Mouse (Mus musculus): Measurements from ENCODE around the gene Ddx24. TPM values are rescaled to one million over a fixed set of nuclear protein-coding genes. Genes with fewer than 3 reads are reported as not detected.
"Not testable (repeated sequence)": the region's sequence is repeated elsewhere in the genome, so short reads cannot be mapped to it uniquely, and the experiment has no call there.

The Ddx24 gene
- total RNA-seq (2021): 10 to 100 TPM; 81.2 to 82.6 TPM

- intact Hi-C loops (cut with DNase I): loop anchor here (1.0 to 2.0 kb wide), 3 partner anchors 19 to 66 kb away; partner anchors contain the start of gene Otub2
- DNase-seq: peak; percentile 95 to 96
Observed at GRCm38 (mm10) chr12:103425729-103426470, at the start of gene Ddx24. Ddx24 (minus strand) TSS chr12:103425830.

DNA sequence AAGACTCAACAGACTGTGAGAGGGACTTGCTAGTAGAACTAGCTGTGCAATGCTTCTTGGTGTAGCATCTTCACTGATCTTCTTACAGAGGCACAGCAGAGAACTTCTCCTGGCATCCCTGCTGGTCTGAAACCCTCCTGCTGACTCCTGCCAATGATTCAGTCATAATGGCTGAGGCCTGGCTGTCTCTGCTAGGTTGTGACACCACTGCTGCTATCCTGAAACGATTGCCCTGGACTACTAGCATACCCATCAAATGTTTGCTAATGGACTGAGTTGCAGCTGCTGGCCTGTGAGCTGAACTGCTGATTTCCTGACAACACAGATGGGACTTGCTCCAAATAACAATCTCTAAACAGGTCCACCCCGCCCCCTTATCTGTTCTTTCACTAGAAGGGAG lies 48.9 kb upstream of the Ddx24 start:
- intact Hi-C loops (cut with DNase I): loop anchor here (1.0 kb wide), 1 partner anchor 24 kb away; no protein-coding TSS in a partner anchor
- no peak for DNase-seq

- intact Hi-C loops (cut with DNase I): no loop called here
- no peak for DNase-seq
Observed at GRCm38 (mm10) chr12:103457140-103457539, 31.5 kb upstream of the Ddx24 start, which contains the start of gene Ifi27l2b. Ifi27l2b (minus strand) TSS chr12:103457223.

GRCm38 (mm10) chr12:103456727-103457126 lies 31.1 kb upstream of the Ddx24 start:
- intact Hi-C loops (cut with DNase I): not testable (repeated sequence)

DNA sequence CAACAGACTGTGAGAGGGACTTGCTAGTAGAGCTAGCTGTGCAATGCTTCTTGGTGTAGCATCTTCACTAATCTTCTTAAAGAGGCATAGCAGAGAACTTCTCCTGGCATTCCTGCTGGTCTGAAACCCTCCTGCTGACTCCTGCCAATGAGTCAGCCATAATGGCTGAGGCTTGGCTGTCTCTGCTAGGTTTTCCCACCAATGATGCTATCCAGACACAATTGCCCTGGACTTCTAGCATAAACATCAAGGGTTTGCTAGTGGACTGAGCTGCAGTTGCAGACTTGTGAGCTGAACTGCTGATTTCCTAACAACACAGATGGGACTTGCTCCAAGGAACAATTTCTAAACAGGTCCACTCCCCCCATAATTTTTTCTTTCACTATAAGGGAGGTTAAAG lies 27.7 kb upstream of the Ddx24 start:
- DNase-seq: no peak
- intact Hi-C loops (cut with DNase I): no loop called here

More at GRCm38 (mm10) chr12:103456727-103457126, 31.1 kb upstream of the Ddx24 start:
- not testable (repeated sequence) for DNase-seq

GRCm38 (mm10) chr12:103445060-103445459 lies 19.4 kb upstream of the Ddx24 start:
- DNase-seq: no peak

GRCm38 (mm10) chr12:103444261-103444660 lies 18.6 kb upstream of the Ddx24 start:
- intact Hi-C loops (cut with DNase I): loop anchor here (2.0 kb wide), 1 partner anchor 17 kb away; no protein-coding TSS in a partner anchor

More at GRCm38 (mm10) chr12:103445060-103445459, 19.4 kb upstream of the Ddx24 start:
- intact Hi-C loops (cut with DNase I): loop anchor here (2.0 kb wide), 1 partner anchor 18 kb away; no protein-coding TSS in a partner anchor

GRCm38 (mm10) chr12:103443524-103443923 lies 17.9 kb upstream of the Ddx24 start, which contains the start of gene Ifi27l2a:
Ifi27l2a (minus strand) TSS chr12:103443680.
- intact Hi-C loops (cut with DNase I): no loop called here
- peak; percentile 33 to 54 for DNase-seq

More at GRCm38 (mm10) chr12:103444261-103444660, 18.6 kb upstream of the Ddx24 start:
- DNase-seq: not testable (repeated sequence)

- intact Hi-C loops (cut with DNase I): no loop called here
- no peak for DNase-seq
Observed at GRCm38 (mm10) chr12:103437601-103438000, 12.0 kb upstream of the Ddx24 start.

- intact Hi-C loops (cut with DNase I): no loop called here
- no peak for DNase-seq
Observed at GRCm38 (mm10) chr12:103434861-103435260, 9.2 kb upstream of the Ddx24 start.

GRCm38 (mm10) chr12:103433986-103434731 lies 8.5 kb upstream of the Ddx24 start, which contains the start of gene Ifi27:
Ifi27 (plus strand) TSS chr12:103434211.
- intact Hi-C loops (cut with DNase I): no loop called here
- DNase-seq: peak; percentile 74

DNA sequence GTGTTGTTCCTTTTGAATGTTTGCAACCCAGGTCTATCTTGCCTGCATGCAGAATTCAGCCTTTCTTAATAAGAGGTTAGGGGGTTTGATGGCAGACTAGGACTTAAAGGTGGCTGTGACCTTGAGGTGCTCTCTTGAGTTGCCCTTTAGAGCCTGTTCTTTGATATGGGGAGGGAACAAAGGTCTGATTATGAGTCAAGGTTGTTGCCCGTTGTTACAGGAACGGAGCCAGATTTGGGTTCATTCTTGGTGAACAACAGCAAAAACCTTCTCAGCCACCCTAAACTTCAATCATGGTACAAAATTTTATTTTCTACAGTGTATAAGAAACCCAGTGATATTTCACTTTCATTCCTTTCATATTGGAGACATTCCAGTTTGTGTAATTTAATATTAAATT lies 7.8 kb upstream of the Ddx24 start:
- intact Hi-C loops (cut with DNase I): no loop called here
- DNase-seq: peak in 1 of 2 experiments; percentile 21

DNA sequence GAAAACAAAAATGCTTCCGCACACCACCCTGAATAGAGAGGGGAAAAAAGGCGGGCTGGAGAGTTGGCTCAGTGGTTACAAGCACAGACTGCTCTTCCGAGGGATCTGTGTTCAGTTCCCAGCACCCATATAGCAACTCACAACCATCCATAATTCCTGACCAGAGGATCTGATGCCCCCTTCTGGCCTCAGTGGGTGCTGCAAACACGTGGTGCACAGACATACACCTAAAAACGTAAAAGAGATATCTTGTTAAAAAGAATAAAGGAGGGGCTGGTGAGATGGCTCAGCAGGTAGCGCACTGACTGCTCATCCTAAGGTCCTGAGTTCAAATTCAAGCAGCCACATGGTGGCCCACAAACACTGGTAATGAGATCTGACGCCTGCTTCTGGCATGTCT lies 1.1 kb upstream of the Ddx24 start:
- intact Hi-C loops (cut with DNase I): loop anchor here (1.0 to 2.0 kb wide), 2 partner anchors 18 to 66 kb away; no protein-coding TSS in a partner anchor
- DNase-seq: no peak

DNA sequence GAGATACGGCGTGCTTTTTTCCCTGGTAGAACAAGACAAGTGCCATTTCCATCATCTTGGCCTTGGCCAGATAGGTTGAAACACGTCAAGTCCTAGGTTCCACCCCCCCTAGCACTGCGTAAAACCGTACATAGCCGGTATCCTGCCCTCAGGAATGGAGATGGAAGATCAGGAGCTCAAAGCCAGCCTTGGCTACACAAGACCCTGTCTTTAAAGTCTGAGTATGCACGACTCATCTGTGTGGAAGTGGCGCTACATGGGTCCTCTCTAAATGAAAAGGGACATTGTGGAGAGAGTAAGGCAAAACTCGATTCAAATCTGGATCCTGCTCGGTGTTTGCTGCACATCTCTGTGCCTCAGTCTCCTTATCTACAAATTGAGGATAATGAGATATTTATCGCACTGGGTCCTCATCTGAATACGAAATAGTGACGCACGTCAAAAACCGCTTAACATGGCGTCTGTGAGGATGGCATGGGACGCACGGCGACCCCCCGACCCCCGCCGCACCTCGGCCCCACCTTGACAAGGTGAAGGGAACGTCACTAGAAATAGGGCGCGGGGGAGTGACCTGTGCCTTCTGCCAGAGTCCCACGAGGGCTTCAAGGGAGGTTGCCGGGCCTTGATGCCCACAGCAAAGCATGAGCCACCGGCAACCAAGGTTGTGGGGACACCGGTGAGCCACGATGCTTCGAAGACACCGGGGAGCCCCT lies 458 bp downstream of the Ddx24 start:
- intact Hi-C loops (cut with DNase I): loop anchor here (2.0 kb wide), 1 partner anchor 36 kb away; the partner anchor contains the start of gene Otub2
- DNase-seq: peak in 1 of 2 experiments; percentile 17

DNA sequence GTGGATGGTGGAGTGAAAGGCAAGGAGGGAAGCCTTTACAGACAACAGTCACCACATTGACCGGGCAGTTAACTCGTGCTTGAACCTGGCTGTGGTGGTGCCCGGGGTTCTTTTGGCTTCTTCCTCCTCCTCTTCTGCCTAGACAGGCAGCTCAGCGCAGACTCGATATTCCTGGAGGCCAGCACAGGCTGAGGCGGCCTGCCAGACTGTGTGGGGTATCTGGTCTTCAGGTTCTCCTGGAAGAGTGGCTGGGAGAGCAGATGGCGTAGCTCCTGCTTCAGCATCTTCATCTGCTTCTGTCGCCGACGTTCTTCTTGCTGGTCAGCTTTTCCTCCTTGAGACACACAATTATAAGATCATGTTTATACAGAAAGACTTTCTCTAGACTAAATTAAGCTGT lies 17.5 kb downstream of the Ddx24 start:
- no peak for DNase-seq
- intact Hi-C loops (cut with DNase I): no loop called here

DNA sequence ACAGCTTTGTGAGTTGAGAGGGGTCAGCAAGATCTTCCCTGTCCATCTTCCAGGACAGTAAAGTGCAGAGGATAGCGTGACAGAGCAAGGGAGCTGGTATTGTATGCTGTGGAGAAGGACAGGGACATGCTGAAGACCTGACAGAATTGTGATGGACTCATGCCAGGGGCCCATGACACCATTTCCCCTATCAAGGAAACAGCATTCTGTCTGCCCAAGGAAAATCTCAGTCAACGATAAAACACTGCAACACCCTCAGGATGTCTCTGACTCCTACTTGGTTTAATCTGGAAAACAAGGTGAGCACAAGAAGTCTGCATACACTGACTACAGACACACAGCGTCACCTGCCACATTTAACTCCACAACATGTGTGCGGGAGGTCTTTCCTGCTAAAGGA lies 17.9 kb downstream of the Ddx24 start, which contains the start of gene 9330161L09Rik:
9330161L09Rik (minus strand) TSS at position 101 of the 400 bp plus-strand sequence.
- no peak for DNase-seq
- intact Hi-C loops (cut with DNase I): no loop called here

- no peak for DNase-seq
- intact Hi-C loops (cut with DNase I): no loop called here
Observed at GRCm38 (mm10) chr12:103404131-103404530, 21.5 kb downstream of the Ddx24 start.

GRCm38 (mm10) chr12:103396751-103397150 lies 28.9 kb downstream of the Ddx24 start:
- intact Hi-C loops (cut with DNase I): no loop called here
- no peak for DNase-seq

- intact Hi-C loops (cut with DNase I): no loop called here
- no peak for DNase-seq
Observed at GRCm38 (mm10) chr12:103395486-103396275, 29.9 kb downstream of the Ddx24 start.

Data from heart, postnatal 36 days (tissue).